ENCODE assay signal across 11 mouse cellular contexts in genomic region chr6:38704264-38704984, GRCm38 (mm10). TPM values are rescaled to one million over a fixed set of nuclear protein-coding genes. Genes with fewer than 3 reads are reported as not detected.
DNase-seq lines count a peak whose midpoint lies in the region.
"Had no signal": no experiment of that assay in that cellular context is flagged by ENCODE, and none has a peak within 500 bp of the region (broad histone marks: within the 10 kb centered on the region; RNA-seq: fewer than 3 reads in every experiment).

No protein-coding gene starts in this region.

- intact Hi-C loops in left cerebral cortex, postnatal 25 days (cut with DNase I), result no loop called here
- intact Hi-C loops in left cerebral cortex, postnatal 36 days (cut with DNase I), result no loop called here
- intact Hi-C loops in gastrocnemius, postnatal 14 days (cut with DNase I; ENCODE audit: low total_unique reads), result no loop called here

- DNase-seq in adrenal gland, adult (ENCODE audit: inconsistent age in 2 of 2, low spot score in 1 of 2), result peak; percentile 32 to 67
- DNase-seq in adrenal gland, adult 18-20 months (ENCODE audit: low spot score in 2 of 2), result no peak
- DNase-seq in left cerebral cortex, postnatal 25 days (ENCODE audit: low spot score in 2 of 2), result peak; percentile 37 to 58
- no peak for DNase-seq in left cerebral cortex, postnatal 36 days (ENCODE audit: low spot score in 2 of 2)
- peak; percentile 34 to 35 for DNase-seq in kidney, adult 8-10 months
- peak; percentile 35 for DNase-seq in lung, postnatal 10 days
- no peak for DNase-seq in gastrocnemius, postnatal 14 days
- no peak for DNase-seq in thymus, postnatal 36 days
- DNase-seq: adrenal gland, adult 2 months; cerebellum, adult 18-20 months had no signal

RNA-seq across cellular contexts. Expression of gene Clec2l, which starts 41.6 kb away (rescaled TPM):
- 1 to 10 TPM; 1.2 to 4.4 TPM for total RNA-seq in adrenal gland, adult 18-20 months (2021)
- 10 to 100 TPM; 87.5 to 89.3 TPM for total RNA-seq in left cerebral cortex, postnatal 25 days (2021)
- 10 to 100 TPM; 74.5 to 92.6 TPM for total RNA-seq in left cerebral cortex, postnatal 36 days (2021)
- total RNA-seq in gastrocnemius, postnatal 14 days (2021), result 1 to 10 TPM in 1 of 2 experiments, under 1 TPM in 1; 0.62 to 1.0 TPM
- total RNA-seq: G1E had no signal

Comparison
In these comparisons a context has a peak if more than half of its experiments do, and no peak if none do; other contexts are left out.
1. DNase-seq: peak in adrenal gland, adult (2 of 2), left cerebral cortex, postnatal 25 days (2 of 2), kidney, adult 8-10 months (2 of 2) and lung, postnatal 10 days (single experiment); none in adrenal gland, adult 18-20 months (0 of 2), left cerebral cortex, postnatal 36 days (0 of 2), gastrocnemius, postnatal 14 days (single experiment) and thymus, postnatal 36 days (0 of 2).
2. RNA of gene Clec2l, which starts 41.6 kb away (total RNA-seq): 74.5 to 92.6 TPM in left cerebral cortex, postnatal 36 days and 87.5 to 89.3 TPM in left cerebral cortex, postnatal 25 days; 1.2 to 4.4 TPM in adrenal gland, adult 18-20 months and 0.62 to 1.0 TPM in gastrocnemius, postnatal 14 days; every median in the first group is over 10 times any median in the second.